Mouse (Mus musculus) testis, adult 2 months (tissue): Measurements from ENCODE around the gene Tmem50a. TPM values are rescaled to one million over a fixed set of nuclear protein-coding genes. Genes with fewer than 3 reads are reported as not detected.

Experiments
- H3K27ac ChIP-seq: fragments of 200-500 bp; 2 replicates; pipeline ENCODE4 v1.5.1; 2012; ENCODE audit warnings: low read depth, low read length; ENCODE audit not compliant: control insufficient read depth, insufficient read depth
- H3K27me3 ChIP-seq: fragments of 200-500 bp; 2 replicates; pipeline ENCODE4 v1.6.1; 2012; ENCODE audit warnings: mild to moderate bottlenecking, low read length, moderate library complexity; ENCODE audit not compliant: control insufficient read depth, insufficient read depth
- H3K36me3 ChIP-seq: fragments of 200-500 bp; 2 replicates; pipeline ENCODE4 v1.6.1; 2012; ENCODE audit warnings: mild to moderate bottlenecking, low read length; ENCODE audit not compliant: control insufficient read depth, insufficient read depth
- H3K4me1 ChIP-seq: fragments of 200-500 bp; 2 replicates; pipeline ENCODE4 v1.6.1; 2012; ENCODE audit warnings: low read length; ENCODE audit not compliant: control insufficient read depth, insufficient read depth
- H3K4me3 ChIP-seq: fragments of 200-500 bp; 2 replicates; pipeline ENCODE4 v1.5.1; 2012; ENCODE audit warnings: low read depth, mild to moderate bottlenecking, low read length, moderate library complexity, mixed read lengths; ENCODE audit not compliant: control insufficient read depth
- CTCF ChIP-seq: fragments of 200-500 bp; IDR thresholded peaks from 2 replicates; pipeline ENCODE4 v1.5.1; 2012; ENCODE audit warnings: low read depth, mild to moderate bottlenecking, inconsistent platforms, low read length, moderate library complexity; ENCODE audit not compliant: control insufficient read depth, insufficient read depth, insufficient replicate concordance
- POLR2A ChIP-seq: fragments of 200-500 bp; IDR thresholded peaks from 2 replicates; pipeline ENCODE4 v1.6.1; 2012; ENCODE audit warnings: low read depth, mild to moderate bottlenecking, inconsistent platforms, low read length, moderate library complexity; ENCODE audit not compliant: control insufficient read depth
- polyA plus RNA-seq: library from polyadenylated mRNA; depleted of rRNA; stranded (reverse); fragments of >200 nt; gene quantifications from 2 replicates; pipeline ENCODE4 v1.2.3, GENCODE M21; 2012

Gene Tmem50a
- polyA plus RNA-seq, 1 experiment, result 23.0 TPM

GRCm38 (mm10) chr4:134869815-134870375 is 44.9 kb downstream of the Tmem50a start:
- H3K27ac ChIP-seq, result no peak overlapping the region
- H3K4me1 ChIP-seq, result peaks cover 3% of the 10 kb centered on the region
- H3K36me3 ChIP-seq, result no peaks in the 10 kb centered on the region
- no peak for TF ChIP-seq POLR2A
- TF ChIP-seq CTCF, result no peak
- H3K27me3 ChIP-seq, result no peaks in the 10 kb centered on the region
- H3K4me3 ChIP-seq, result no peak overlapping the region

GRCm38 (mm10) chr4:134869068-134869730 is 45.6 kb downstream of the Tmem50a start:
- H3K4me3 ChIP-seq, result no peak overlapping the region
- no peak overlapping the region for H3K27ac ChIP-seq
- TF ChIP-seq POLR2A (no peak), CTCF (no peak)
- H3K36me3 ChIP-seq, result no peaks in the 10 kb centered on the region
- no peaks in the 10 kb centered on the region for H3K27me3 ChIP-seq
- peaks cover 3% of the 10 kb centered on the region for H3K4me1 ChIP-seq

- Histone ChIP-seq H3K4me1 (peaks cover 3% of the 10 kb centered on the region), H3K36me3 (no peaks in the 10 kb centered on the region), H3K27me3 (no peaks in the 10 kb centered on the region), H3K4me3 (no peak overlapping the region), H3K27ac (no peak overlapping the region)
- no peak for TF ChIP-seq POLR2A
- no peak for TF ChIP-seq CTCF
These were observed 46.3 kb downstream of the Tmem50a start for GRCm38 (mm10) chr4:134868490-134868889.

GRCm38 (mm10) chr4:134868065-134868464 is 46.8 kb downstream of the Tmem50a start:
- TF ChIP-seq POLR2A (no peak), CTCF (no peak)
- H3K27ac ChIP-seq, result no peak overlapping the region
- H3K27me3 ChIP-seq, result no peaks in the 10 kb centered on the region
- H3K4me3 ChIP-seq, result no peak overlapping the region
- no peaks in the 10 kb centered on the region for H3K36me3 ChIP-seq
- peaks cover 3% of the 10 kb centered on the region for H3K4me1 ChIP-seq

GRCm38 (mm10) chr4:134867661-134868060 is 47.2 kb downstream of the Tmem50a start:
- Histone ChIP-seq H3K4me3 (no peak overlapping the region), H3K27ac (no peak overlapping the region), H3K36me3 (no peaks in the 10 kb centered on the region), H3K27me3 (no peaks in the 10 kb centered on the region), H3K4me1 (peaks cover 3% of the 10 kb centered on the region)
- TF ChIP-seq CTCF (no peak), POLR2A (no peak)

GRCm38 (mm10) chr4:134867213-134867612 is 47.6 kb downstream of the Tmem50a start:
- TF ChIP-seq POLR2A (no peak), CTCF (no peak)
- Histone ChIP-seq H3K36me3 (no peaks in the 10 kb centered on the region), H3K4me3 (no peak overlapping the region), H3K27me3 (no peaks in the 10 kb centered on the region), H3K4me1 (peaks cover 3% of the 10 kb centered on the region), H3K27ac (no peak overlapping the region)

GRCm38 (mm10) chr4:134865789-134866188 is 49.0 kb downstream of the Tmem50a start:
- Histone ChIP-seq H3K4me3 (no peak overlapping the region), H3K27me3 (no peaks in the 10 kb centered on the region), H3K27ac (no peak overlapping the region), H3K4me1 (peaks cover 3% of the 10 kb centered on the region), H3K36me3 (no peaks in the 10 kb centered on the region)
- TF ChIP-seq CTCF (no peak), POLR2A (no peak)
